Mouse (Mus musculus) liver, embryonic 14.5 days (tissue): ENCODE measurements around the gene Clmp. TPM values are rescaled to one million over a fixed set of nuclear protein-coding genes. Genes with fewer than 3 reads are reported as not detected.
"Not testable (repeated sequence)": the region's sequence is repeated elsewhere in the genome, so short reads cannot be mapped to it uniquely, and the experiment has no call there.

ENCODE experiments used
- ATAC-seq: fragments of 200-750 bp; cut with Nextera tagmentation; 2 replicates; pipeline ENCODE4 v1.8.0; 2017; ENCODE audit warnings: moderate number of reproducible peaks, mild to moderate bottlenecking, moderate library complexity; ENCODE audit not compliant: insufficient read depth
- DNase-seq, 3 experiments: peaks; one replicate each; pipeline ENCODE4 v3.0.0-alpha.2; 2012 to 2013; ENCODE audit warnings: low read depth in 3 of 3, low spot score in 3 of 3
- H3K27ac ChIP-seq: fragments of 300-500 bp; sonication (generic); 2 replicates; pipeline ENCODE4 v1.5.1; 2014; ENCODE audit warnings: moderate library complexity, mild to moderate bottlenecking, control low read depth, inconsistent platforms
- H3K27me3 ChIP-seq: fragments of 300-500 bp; sonication (generic); 2 replicates; pipeline ENCODE4 v1.6.1; 2014; ENCODE audit warnings: mild to moderate bottlenecking, low read length, moderate library complexity; ENCODE audit not compliant: control insufficient read depth, insufficient read depth
- H3K36me3 ChIP-seq: fragments of 300-500 bp; sonication (generic); replicated peaks from 2 replicates; pipeline ENCODE4 v1.6.1; 2014; ENCODE audit warnings: low read depth; ENCODE audit not compliant: control insufficient read depth, insufficient read depth
- H3K4me1 ChIP-seq, 2 experiments: fragments of 200-500 bp in 1 of 2; fragments of 300-500 bp in 1 of 2; sonication (generic) in 1 of 2; replicated peaks; 2 replicates each; pipeline ENCODE4 v1.6.1; 2012 to 2014; ENCODE audit warnings: antibody characterized with exemption in 1 of 2, inconsistent platforms in 1 of 2, low read length in 1 of 2; ENCODE audit not compliant: control insufficient read depth in 2 of 2, insufficient read depth in 2 of 2
- H3K4me2 ChIP-seq: fragments of 300-500 bp; sonication (generic); 2 replicates; pipeline ENCODE4 v1.6.1; 2014; ENCODE audit warnings: low read depth, mild to moderate bottlenecking, control low read depth, moderate library complexity
- H3K4me3 ChIP-seq, 2 experiments: fragments of 200-500 bp in 1 of 2; fragments of 300-500 bp in 1 of 2; sonication (generic) in 1 of 2; 2 replicates each; pipeline ENCODE4 v1.5.1; 2012 to 2014; ENCODE audit warnings: low read depth in 2 of 2, low read length in 2 of 2, mild to moderate bottlenecking in 2 of 2, control low read depth in 1 of 2, inconsistent platforms in 1 of 2, moderate library complexity in 1 of 2; ENCODE audit not compliant: insufficient read depth in 1 of 2
- H3K9ac ChIP-seq: fragments of 300-500 bp; sonication (generic); replicated peaks from 2 replicates; pipeline ENCODE4 v1.6.1; 2014; ENCODE audit warnings: mild to moderate bottlenecking, control low read depth, moderate library complexity
- H3K9me3 ChIP-seq: fragments of 300-500 bp; sonication (generic); 2 replicates; pipeline ENCODE4 v1.6.1; 2016; ENCODE audit warnings: low read length, mixed read lengths; ENCODE audit not compliant: control insufficient read depth
- CTCF ChIP-seq: IDR thresholded peaks from 2 replicates; pipeline ENCODE4 v1.5.1; 2016; ENCODE audit warnings: antibody characterized with exemption, low read depth, control low read depth
- EP300 ChIP-seq: IDR thresholded peaks from 2 replicates; pipeline ENCODE4 v1.6.1; 2016; ENCODE audit warnings: antibody characterized with exemption, low read depth
- WGBS: fragments of 180-500 bp; shearing (Covaris S2); extraction: QIAGEN DNeasy Blood & Tissue Kit; methylation state at CpG from one replicate; pipeline ENCODE4 v1.1.7; 2014; ENCODE audit not compliant: insufficient replicate concordance; 5-methylcytosine and 5-hydroxymethylcytosine counted together
- polyA plus RNA-seq, 2 experiments: library from polyadenylated mRNA; depleted of rRNA in 1 of 2; stranded (reverse) in 1 of 2; unstranded in 1 of 2; fragments of >200 nt; fragmentation: Nextera tagmentation in 1 of 2; extraction: Ambion mirVana in 1 of 2; gene quantifications; 2 replicates each; pipeline versions ENCODE4 v1.2.1 to v1.2.3; 2012 to 2014

Gene Clmp
- polyA plus RNA-seq, 2 experiments: 0.55 to 0.59 TPM

GRCm38 (mm10) chr9:40764887-40765580 lies 79.3 kb downstream of the Clmp start:
- no peak overlapping the region for H3K9ac ChIP-seq
- no peaks in the 10 kb centered on the region for H3K36me3 ChIP-seq
- WGBS: 55% methylated on average over 9 of the region's 9 CpGs
- ATAC-seq (no peak), DNase-seq (no peak)
- no peaks in the 10 kb centered on the region for H3K27me3 ChIP-seq
- H3K9me3 ChIP-seq: no peaks in the 10 kb centered on the region
- TF ChIP-seq CTCF: no peak
- no peak for TF ChIP-seq EP300
- H3K27ac ChIP-seq: no peak overlapping the region
- no peaks in the 10 kb centered on the region for H3K4me1 ChIP-seq
- H3K4me3 ChIP-seq: no peak overlapping the region
- no peak overlapping the region for H3K4me2 ChIP-seq

DNA sequence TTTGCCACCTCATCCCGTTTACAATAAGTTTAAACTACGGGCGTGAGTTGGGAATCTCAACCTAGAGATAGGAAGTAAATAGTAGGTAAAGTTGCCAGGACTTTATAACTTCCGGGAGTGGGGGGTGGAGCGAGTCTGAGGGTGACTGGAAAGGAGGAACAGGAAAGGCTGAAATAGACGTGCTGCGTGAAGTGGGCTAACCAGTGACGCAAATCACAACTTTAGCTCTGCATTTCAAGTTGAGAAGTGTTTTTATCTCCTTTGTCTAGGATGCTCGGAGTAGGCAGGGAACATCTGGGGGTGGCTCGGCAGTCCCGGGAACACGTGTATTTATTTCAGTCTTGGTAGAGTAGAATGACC lies 79.8 kb downstream of the Clmp start:
- H3K36me3 ChIP-seq: no peaks in the 10 kb centered on the region
- DNase-seq (no peak), ATAC-seq (no peak)
- no peak overlapping the region for H3K4me3 ChIP-seq
- no peak overlapping the region for H3K4me2 ChIP-seq
- 30% methylated on average over 12 of the region's 12 CpGs for WGBS
- H3K9ac ChIP-seq: no peak overlapping the region
- TF ChIP-seq CTCF (no peak), EP300 (no peak)
- H3K27me3 ChIP-seq: no peaks in the 10 kb centered on the region
- no peaks in the 10 kb centered on the region for H3K9me3 ChIP-seq
- H3K4me1 ChIP-seq: no peaks in the 10 kb centered on the region
- H3K27ac ChIP-seq: no peak overlapping the region

DNA sequence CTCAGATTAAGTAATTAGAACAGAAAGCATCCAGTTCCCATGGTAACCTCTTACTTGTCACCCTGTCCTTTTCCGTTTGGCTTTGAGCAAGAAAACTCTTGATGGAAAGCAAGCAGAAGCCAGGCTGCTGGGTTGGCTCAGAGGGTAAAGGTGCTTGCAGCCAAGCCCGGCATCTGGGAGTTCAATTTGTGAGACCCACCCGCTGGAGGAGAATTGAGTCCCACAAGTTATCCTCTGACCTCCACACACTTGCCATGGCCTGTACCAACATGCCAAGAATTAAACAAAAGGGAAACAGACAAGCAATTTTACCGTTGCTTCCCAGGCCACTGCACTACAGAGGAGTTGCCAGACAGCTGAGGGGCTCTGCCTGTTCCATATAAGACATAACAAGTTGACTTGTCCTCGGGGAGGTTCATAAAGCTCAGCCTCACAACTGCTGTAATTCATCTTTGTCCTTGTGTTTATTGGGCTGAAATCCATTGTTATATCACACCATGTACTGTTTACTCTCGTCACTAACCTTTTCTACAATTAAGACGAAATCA lies 80.4 kb downstream of the Clmp start:
- no peak overlapping the region for H3K27ac ChIP-seq

GRCm38 (mm10) chr9:40767946-40768345 lies 82.2 kb downstream of the Clmp start:
- no peak for TF ChIP-seq CTCF
- TF ChIP-seq EP300: no peak
- H3K4me1 ChIP-seq: no peaks in the 10 kb centered on the region
- ATAC-seq: no peak
- H3K36me3 ChIP-seq: no peaks in the 10 kb centered on the region
- 77% methylated on average over 4 of the region's 4 CpGs for WGBS
- no peaks in the 10 kb centered on the region for H3K9me3 ChIP-seq
- no peak overlapping the region for H3K9ac ChIP-seq
- no peak overlapping the region for H3K27ac ChIP-seq
- no peak overlapping the region for H3K4me3 ChIP-seq
- no peak overlapping the region for H3K4me2 ChIP-seq
- H3K27me3 ChIP-seq: no peaks in the 10 kb centered on the region
- DNase-seq: no peak

More for the DNA sequence above, 80.4 kb downstream of the Clmp start:
- Histone ChIP-seq H3K4me1 (no peaks in the 10 kb centered on the region), H3K4me3 (no peak overlapping the region), H3K9me3 (no peaks in the 10 kb centered on the region), H3K4me2 (no peak overlapping the region), H3K9ac (no peak overlapping the region), H3K36me3 (no peaks in the 10 kb centered on the region), H3K27me3 (no peaks in the 10 kb centered on the region)
- WGBS: 63% methylated on average over 7 of the region's 7 CpGs
- DNase-seq (no peak), ATAC-seq (no peak)
- TF ChIP-seq CTCF (no peak), EP300 (no peak)

GRCm38 (mm10) chr9:40772246-40772645 lies 86.5 kb downstream of the Clmp start:
- TF ChIP-seq CTCF: no peak
- TF ChIP-seq EP300: no peak
- no peaks in the 10 kb centered on the region for H3K9me3 ChIP-seq
- WGBS: 67% methylated on average over 13 of the region's 13 CpGs
- H3K4me3 ChIP-seq: no peak overlapping the region
- no peaks in the 10 kb centered on the region; a peak in 1 of 4 replicates for H3K4me1 ChIP-seq
- H3K27me3 ChIP-seq: no peaks in the 10 kb centered on the region
- H3K27ac ChIP-seq: no peak overlapping the region
- H3K4me2 ChIP-seq: no peak overlapping the region
- H3K9ac ChIP-seq: no peak overlapping the region
- ATAC-seq (no peak), DNase-seq (no peak)
- no peaks in the 10 kb centered on the region for H3K36me3 ChIP-seq

DNA sequence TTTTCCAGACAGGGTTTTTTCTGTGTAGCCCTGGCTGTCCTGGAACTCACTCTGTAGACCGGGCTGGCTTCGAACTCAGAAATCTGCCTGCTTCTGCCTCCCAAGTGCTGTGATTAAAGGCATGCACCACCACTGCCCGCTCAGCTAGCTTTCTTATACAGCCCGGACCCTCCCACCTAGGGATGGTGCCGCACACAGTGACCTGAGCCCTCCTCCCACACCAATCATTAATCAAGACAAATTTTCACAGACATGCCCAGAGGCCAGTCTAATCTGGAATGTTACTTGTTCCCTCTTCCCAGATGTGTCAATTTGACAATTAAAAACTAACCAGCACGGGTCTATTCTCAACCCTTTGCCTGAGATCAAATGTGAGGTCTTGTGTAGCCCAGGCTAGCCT lies 87.4 kb downstream of the Clmp start:
- H3K4me1 ChIP-seq, H3K36me3 ChIP-seq, H3K4me3 ChIP-seq, H3K9me3 ChIP-seq, H3K9ac ChIP-seq, H3K4me2 ChIP-seq, H3K27me3 ChIP-seq, ATAC-seq, DNase-seq, H3K27ac ChIP-seq: not testable (repeated sequence)
- 63% methylated on average over 6 of the region's 6 CpGs for WGBS
